ENCODE assay signal across 8 mouse cellular contexts in genomic region chr5:135932359-135932758, GRCm38 (mm10). TPM values are rescaled to one million over a fixed set of nuclear protein-coding genes. Genes with fewer than 3 reads are reported as not detected.
A peak's percentile ranks its signal among the peaks of the same experiment; 100 is the strongest.
DNase-seq lines count a peak whose midpoint lies in the region; ATAC-seq and TF ChIP-seq lines count a peak whose summit lies in the region.

No protein-coding gene starts in this region.

- H3K27me3 ChIP-seq in cerebellum, adult 2 months (ENCODE audit: control insufficient read depth, insufficient read depth, low read length): no peaks in the 10 kb centered on the region
- H3K27me3 ChIP-seq in forebrain, embryonic 12.5 days: no peaks in the 10 kb centered on the region

- ATAC-seq in forebrain, embryonic 12.5 days (ENCODE audit: low FRiP score): no peak
- 0 out of 2 replicates have a peak, but pooled peaks have one; percentile 10 for ATAC-seq in megakaryocyte progenitor cell, adult 5-6 weeks (replicated peaks; ENCODE audit: poor library complexity)

- no peak overlapping the region for H3K27ac ChIP-seq in cerebellum, adult 2 months (ENCODE audit: insufficient read depth, low read length)
- no peak overlapping the region for H3K27ac ChIP-seq in forebrain, embryonic 12.5 days

- WGBS in cerebellum, adult 2 months: 11% methylated on average over 2 of the region's 2 CpGs
- 82% methylated on average over 2 of the region's 2 CpGs for WGBS in forebrain, embryonic 12.5 days

- TF ChIP-seq CTCF in cerebellum, adult 2 months (IDR thresholded peaks at IDR 0.05; ENCODE audit: borderline replicate concordance, insufficient read depth, low read depth, low read length): no peak

- H3K4me1 ChIP-seq in cerebellum, adult 2 months (ENCODE audit: control insufficient read depth, insufficient read depth, low read length): peaks cover 20% of the 10 kb centered on the region
- H3K4me1 ChIP-seq in forebrain, embryonic 12.5 days: peaks cover 38% of the 10 kb centered on the region

- H3K9ac ChIP-seq in forebrain, embryonic 12.5 days: no peak overlapping the region

- H3K9me3 ChIP-seq in forebrain, embryonic 12.5 days: no peaks in the 10 kb centered on the region

- peak overlapping the region; percentile 50 for H3K4me3 ChIP-seq in cerebellum, adult 2 months (replicated peaks; ENCODE audit: insufficient read depth, low read depth, low read length)
- H3K4me3 ChIP-seq in forebrain, embryonic 12.5 days (replicated peaks): peak overlapping the region; percentile 92

- TF ChIP-seq POLR2A in cerebellum, adult 2 months (IDR thresholded peaks at IDR 0.05; ENCODE audit: borderline replicate concordance, insufficient read depth, low read length): no peak

- peak in 1 of 2 experiments; percentile 73 for DNase-seq in cerebellum, adult 2 months
- no peak for DNase-seq in cerebellum, postnatal 4 days (ENCODE audit: low spot score in 2 of 2)
- DNase-seq in 416B (ENCODE audit: low read depth): peak; percentile 53
- no peak for DNase-seq in right cerebral cortex, adult 2 months (ENCODE audit: low spot score in 2 of 2)
- DNase-seq in natural killer cell, adult 2 months (ENCODE audit: low spot score in 2 of 2): no peak
- DNase-seq in kidney, postnatal 4 days: no peak

- peak overlapping the region; percentile 65 for H3K4me2 ChIP-seq in forebrain, embryonic 12.5 days

- peaks cover 47% of the 10 kb centered on the region for H3K36me3 ChIP-seq in forebrain, embryonic 12.5 days (replicated peaks)

RNA-seq across cellular contexts. Expression of gene Ywhag, which starts 2.1 kb away (rescaled TPM):
- 445 and 493 TPM in 2 replicates for polyA plus RNA-seq in cerebellum, adult 2 months (2012; rRNA removed)
- polyA plus RNA-seq in forebrain, embryonic 12.5 days (2016; fragmentation: Nextera tagmentation; extraction: Ambion mirVana): 410 and 460 TPM in 2 replicates
- total RNA-seq in megakaryocyte progenitor cell, adult 5-6 weeks (2015): 124 and 130 TPM in 2 replicates
- total RNA-seq in megakaryocyte progenitor cell, adult 5-6 weeks (2017): 87.4 and 88.3 TPM in 2 replicates

RNA-seq across cellular contexts. Expression of gene Ssc4d, which starts 42.0 kb away (rescaled TPM):
- 3.3 and 4.1 TPM in 2 replicates for polyA plus RNA-seq in cerebellum, adult 2 months (2012; rRNA removed)
- 1.1 and 1.7 TPM in 2 replicates for polyA plus RNA-seq in forebrain, embryonic 12.5 days (2016; fragmentation: Nextera tagmentation; extraction: Ambion mirVana)
- 3.3 and 6.8 TPM in 2 replicates for total RNA-seq in megakaryocyte progenitor cell, adult 5-6 weeks (2015)
- total RNA-seq in megakaryocyte progenitor cell, adult 5-6 weeks (2017): 2.0 and 2.3 TPM in 2 replicates

RNA-seq across cellular contexts. Expression of gene Hspb1, which starts 44.6 kb away (rescaled TPM):
- polyA plus RNA-seq in cerebellum, adult 2 months (2012; rRNA removed): 42.9 and 49.2 TPM in 2 replicates
- polyA plus RNA-seq in forebrain, embryonic 12.5 days (2016; fragmentation: Nextera tagmentation; extraction: Ambion mirVana): 7.8 and 10.7 TPM in 2 replicates
- total RNA-seq in megakaryocyte progenitor cell, adult 5-6 weeks (2015): not detected in 2 replicates
- not detected in 2 replicates for total RNA-seq in megakaryocyte progenitor cell, adult 5-6 weeks (2017)

RNA-seq across cellular contexts. Expression of gene Zp3, which starts 47.5 kb away (rescaled TPM):
- polyA plus RNA-seq in cerebellum, adult 2 months (2012; rRNA removed): 0.23 and 0.33 TPM in 2 replicates
- polyA plus RNA-seq in forebrain, embryonic 12.5 days (2016; fragmentation: Nextera tagmentation; extraction: Ambion mirVana): 0.28 TPM in 1 of 2 replicates, not detected in the other
- 0.10 TPM in 1 of 2 replicates, not detected in the other for total RNA-seq in megakaryocyte progenitor cell, adult 5-6 weeks (2015)
- total RNA-seq in megakaryocyte progenitor cell, adult 5-6 weeks (2017): not detected in 2 replicates
